Comparison of ENCODE assay signal across 9 mouse cellular contexts in genomic region chr7:80077801-80078200, GRCm38 (mm10). TPM values are rescaled to one million over a fixed set of nuclear protein-coding genes. Genes with fewer than 3 reads are reported as not detected.
DNase-seq lines count a peak whose midpoint lies in the region; ATAC-seq and TF ChIP-seq lines count a peak whose summit lies in the region.
"Had no signal": no experiment of that assay in that cellular context is flagged by ENCODE, and none has a peak within 500 bp of the region (broad histone marks: within the 10 kb centered on the region; RNA-seq: fewer than 3 reads in every experiment).

No protein-coding gene starts in this region.

- H3K9me3 ChIP-seq in hindbrain, embryonic 13.5 days = no peaks in the 10 kb centered on the region
- H3K9me3 ChIP-seq in hindbrain, embryonic 16.5 days (ENCODE audit: control insufficient read depth, low read length) = no peaks in the 10 kb centered on the region
- H3K9me3 ChIP-seq in embryonic facial prominence, embryonic 14.5 days (ENCODE audit: control insufficient read depth, low read length) = no peaks in the 10 kb centered on the region

- WGBS in hindbrain, embryonic 13.5 days = 65% methylated on average over 9 of the region's 9 CpGs
- 58% methylated on average over 9 of the region's 9 CpGs for WGBS in hindbrain, embryonic 16.5 days
- WGBS in embryonic facial prominence, embryonic 14.5 days = 59% methylated on average over 9 of the region's 9 CpGs
- WGBS in kidney, adult 2 months = 37% methylated on average over 9 of the region's 9 CpGs

- H3K4me2 ChIP-seq in hindbrain, embryonic 13.5 days = no peak overlapping the region
- H3K4me2 ChIP-seq in hindbrain, embryonic 16.5 days (ENCODE audit: low read length) = no peak overlapping the region
- H3K4me2 ChIP-seq in embryonic facial prominence, embryonic 14.5 days (ENCODE audit: low read depth, low read length) = no peak overlapping the region

- peaks cover 75% of the 10 kb centered on the region for H3K4me1 ChIP-seq in hindbrain, embryonic 13.5 days (replicated peaks)
- peaks cover 17% of the 10 kb centered on the region for H3K4me1 ChIP-seq in hindbrain, embryonic 16.5 days (ENCODE audit: control insufficient read depth, insufficient read depth, low read depth, low read length)
- peaks cover 39% of the 10 kb centered on the region for H3K4me1 ChIP-seq in embryonic facial prominence, embryonic 14.5 days (ENCODE audit: control insufficient read depth, insufficient read depth, low read length)
- peaks cover 47% of the 10 kb centered on the region for H3K4me1 ChIP-seq in kidney, adult 2 months (ENCODE audit: control insufficient read depth, insufficient read depth, low read length)

- no peak overlapping the region for H3K4me3 ChIP-seq in hindbrain, embryonic 13.5 days
- no peak overlapping the region for H3K4me3 ChIP-seq in hindbrain, embryonic 16.5 days (ENCODE audit: low read length)
- H3K4me3 ChIP-seq in embryonic facial prominence, embryonic 14.5 days (ENCODE audit: low read depth, low read length) = no peak overlapping the region
- H3K4me3 ChIP-seq in kidney, adult 2 months (ENCODE audit: insufficient read depth, low read depth, low read length) = no peak overlapping the region

- no peak overlapping the region for H3K9ac ChIP-seq in hindbrain, embryonic 13.5 days
- no peak overlapping the region for H3K9ac ChIP-seq in hindbrain, embryonic 16.5 days (ENCODE audit: low read depth, low read length)
- no peak overlapping the region for H3K9ac ChIP-seq in embryonic facial prominence, embryonic 14.5 days (ENCODE audit: low read depth, low read length)

- H3K36me3 ChIP-seq in hindbrain, embryonic 13.5 days = peaks cover 18% of the 10 kb centered on the region
- peaks cover 9% of the 10 kb centered on the region; the same call in 1 of the 2 replicates for H3K36me3 ChIP-seq in hindbrain, embryonic 16.5 days (ENCODE audit: control insufficient read depth, insufficient read depth, low read length)
- peaks cover 21% of the 10 kb centered on the region for H3K36me3 ChIP-seq in embryonic facial prominence, embryonic 14.5 days (ENCODE audit: control insufficient read depth, insufficient read depth, low read length)
- no peaks in the 10 kb centered on the region for H3K36me3 ChIP-seq in kidney, adult 2 months (ENCODE audit: control insufficient read depth, insufficient read depth, low read length)

- 0 out of 2 replicates have a peak, but pooled peaks have one; percentile 8 for ATAC-seq in hindbrain, embryonic 13.5 days (ENCODE audit: low FRiP score)
- no peak; the same call in 1 of the 2 replicates for ATAC-seq in hindbrain, embryonic 16.5 days
- no peak for ATAC-seq in embryonic facial prominence, embryonic 14.5 days (ENCODE audit: low read depth)

- TF ChIP-seq CTCF in kidney, adult 2 months (conservative IDR thresholded peaks at IDR 0.05; ENCODE audit: insufficient read depth, insufficient read length, low read depth, low read length) = no peak

- DNase-seq in embryonic facial prominence, embryonic 14.5 days (ENCODE audit: low spot score) = peak; percentile 46
- DNase-seq in kidney, adult 2 months = peak; percentile 74
- DNase-seq in lung, postnatal 10 days = peak; percentile 67
- DNase-seq in right cerebral cortex, postnatal 14 days = no peak
- no peak for DNase-seq in layer of hippocampus, postnatal 10 days (ENCODE audit: low spot score in 2 of 2)
- no peak for DNase-seq in cerebellum, postnatal 10 days
- DNase-seq: retina, postnatal 1 day had no signal

- peak overlapping the region; percentile 48; the same call in 1 of the 2 replicates for H3K27ac ChIP-seq in hindbrain, embryonic 13.5 days
- no peak overlapping the region for H3K27ac ChIP-seq in hindbrain, embryonic 16.5 days (ENCODE audit: low read depth, low read length)
- no peak overlapping the region for H3K27ac ChIP-seq in embryonic facial prominence, embryonic 14.5 days (replicated peaks; ENCODE audit: low read depth, low read length)
- peak overlapping the region; percentile 65 for H3K27ac ChIP-seq in kidney, adult 2 months (ENCODE audit: insufficient read depth, low read depth, low read length)

- H3K27me3 ChIP-seq in hindbrain, embryonic 13.5 days = no peaks in the 10 kb centered on the region
- H3K27me3 ChIP-seq in hindbrain, embryonic 16.5 days (replicated peaks; ENCODE audit: control insufficient read depth, insufficient read depth, low read length) = no peaks in the 10 kb centered on the region
- H3K27me3 ChIP-seq in embryonic facial prominence, embryonic 14.5 days (replicated peaks; ENCODE audit: control insufficient read depth, insufficient read depth, low read length) = no peaks in the 10 kb centered on the region
- no peaks in the 10 kb centered on the region for H3K27me3 ChIP-seq in kidney, adult 2 months (replicated peaks; ENCODE audit: control insufficient read depth, insufficient read depth, low read length)

- TF ChIP-seq POLR2A in kidney, adult 2 months (IDR thresholded peaks at IDR 0.05; ENCODE audit: low read depth, low read length) = no peak

RNA-seq across cellular contexts. Expression of gene Idh2, which starts 37.4 kb away (rescaled TPM):
- 237 and 256 TPM in 2 replicates for polyA plus RNA-seq in hindbrain, embryonic 13.5 days (2015; fragmentation: Nextera tagmentation; extraction: Ambion mirVana)
- polyA plus RNA-seq in hindbrain, embryonic 16.5 days (2015; fragmentation: Nextera tagmentation; extraction: Ambion mirVana) = 215 and 225 TPM in 2 replicates
- polyA plus RNA-seq in embryonic facial prominence, embryonic 14.5 days (2014; fragmentation: Nextera tagmentation; extraction: Ambion mirVana) = 565 and 594 TPM in 2 replicates
- 651 and 688 TPM in 2 replicates for polyA plus RNA-seq in kidney, adult 2 months (2012; rRNA removed)
- total RNA-seq in layer of hippocampus, postnatal 10 days (2021) = 10 to 100 TPM; 60.9 to 67.7 TPM

RNA-seq across cellular contexts. Expression of gene Zfp710, which starts 53.2 kb away (rescaled TPM):
- 18.3 and 18.5 TPM in 2 replicates for polyA plus RNA-seq in hindbrain, embryonic 13.5 days (2015; fragmentation: Nextera tagmentation; extraction: Ambion mirVana)
- 13.6 and 14.9 TPM in 2 replicates for polyA plus RNA-seq in hindbrain, embryonic 16.5 days (2015; fragmentation: Nextera tagmentation; extraction: Ambion mirVana)
- polyA plus RNA-seq in embryonic facial prominence, embryonic 14.5 days (2014; fragmentation: Nextera tagmentation; extraction: Ambion mirVana) = 14.2 and 14.3 TPM in 2 replicates
- polyA plus RNA-seq in kidney, adult 2 months (2012; rRNA removed) = 22.6 and 26.4 TPM in 2 replicates
- total RNA-seq in layer of hippocampus, postnatal 10 days (2021) = 10 to 100 TPM; 18.3 to 19.8 TPM

Comparison
In these comparisons a context has a peak if more than half of its experiments do, and no peak if none do; other contexts are left out.
1. H3K27ac ChIP-seq: peak in hindbrain, embryonic 13.5 days (single experiment) and kidney, adult 2 months (single experiment); none in hindbrain, embryonic 16.5 days (single experiment) and embryonic facial prominence, embryonic 14.5 days (single experiment).
2. DNase-seq: peak in embryonic facial prominence, embryonic 14.5 days (single experiment), kidney, adult 2 months (single experiment) and lung, postnatal 10 days (single experiment); none in right cerebral cortex, postnatal 14 days (single experiment), layer of hippocampus, postnatal 10 days (0 of 2) and cerebellum, postnatal 10 days (0 of 2).